Mouse (Mus musculus) right cerebral cortex, postnatal 4 days (tissue): ENCODE measurements around the gene Pfn5.
"Not testable (repeated sequence)": the region's sequence is repeated elsewhere in the genome, so short reads cannot be mapped to it uniquely, and the experiment has no call there.

Source experiments
- DNase-seq: peaks from one replicate; pipeline ENCODE4 v3.0.0-alpha.2; 2022

Pfn5 gene

DNA sequence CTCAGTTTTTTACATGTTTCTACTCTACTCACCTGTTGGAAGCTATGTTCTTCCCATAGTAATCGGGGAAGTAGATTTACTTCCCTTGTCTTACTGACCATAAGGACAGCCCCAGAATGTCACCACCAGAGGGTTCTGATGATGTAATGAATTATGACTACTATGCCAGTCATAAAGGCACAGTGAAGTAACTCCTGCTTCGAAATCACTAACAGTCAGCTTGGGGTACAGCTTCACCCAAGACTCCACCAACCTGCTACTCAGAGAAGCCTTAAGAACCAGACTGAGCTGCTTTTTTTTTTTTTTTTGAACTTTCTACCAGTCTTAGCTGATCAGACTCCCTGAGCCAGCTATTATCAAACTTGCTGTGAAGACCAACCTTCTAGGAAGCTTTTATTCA is at the start of gene Pfn5, which contains the start of gene Asb12:
Gene Pfn5, plus strand, starts transcription at position 218 of the 400 bp plus-strand sequence.
Gene Asb12, minus strand, starts transcription at position 101 of the 400 bp plus-strand sequence.
- DNase-seq = no peak

DNA sequence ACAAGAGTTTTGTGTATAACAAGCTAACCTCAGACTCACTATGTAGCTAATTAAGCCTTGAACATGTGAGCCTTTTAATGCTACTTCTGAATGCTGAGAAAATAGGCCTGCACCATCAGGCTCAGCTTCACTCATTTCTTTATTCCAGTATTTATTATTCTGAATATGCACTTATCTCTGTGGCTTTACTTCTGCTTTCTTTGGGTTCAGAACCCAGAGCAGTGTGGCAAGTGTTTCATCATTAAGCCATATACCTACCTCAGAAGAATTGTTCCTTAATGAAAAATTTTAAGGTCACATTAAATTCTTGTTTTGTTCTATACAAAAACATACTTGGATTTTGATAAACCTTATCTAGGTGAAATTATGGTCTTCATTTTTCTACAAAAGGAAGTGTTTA is 34.0 kb upstream of the Pfn5 start:
- no peak for DNase-seq

- no peak for DNase-seq
These were observed 32.7 kb upstream of the Pfn5 start for GRCm38 (mm10) chrX:95525166-95525565.

DNA sequence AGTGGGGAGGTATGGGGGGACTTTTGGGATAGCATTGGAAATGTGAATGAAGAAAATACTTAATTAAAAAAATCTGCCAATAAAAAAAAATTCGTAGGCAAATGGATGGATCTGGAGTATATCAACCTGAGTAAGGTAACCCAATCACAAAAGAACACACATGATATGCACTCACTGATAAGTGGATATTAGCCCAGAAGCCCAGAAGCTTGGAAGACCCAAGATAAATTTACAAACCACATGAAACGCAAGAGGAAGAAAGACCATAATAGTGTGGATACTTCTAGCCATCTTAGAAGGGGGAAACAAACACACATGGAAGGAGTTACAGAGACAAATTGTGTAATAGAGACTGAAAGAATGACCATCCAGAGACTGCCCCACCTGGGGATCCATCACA is 22.4 kb upstream of the Pfn5 start:
- DNase-seq = not testable (repeated sequence)

- no peak for DNase-seq
These were observed 3.6 kb upstream of the Pfn5 start for GRCm38 (mm10) chrX:95554321-95554720.

DNA sequence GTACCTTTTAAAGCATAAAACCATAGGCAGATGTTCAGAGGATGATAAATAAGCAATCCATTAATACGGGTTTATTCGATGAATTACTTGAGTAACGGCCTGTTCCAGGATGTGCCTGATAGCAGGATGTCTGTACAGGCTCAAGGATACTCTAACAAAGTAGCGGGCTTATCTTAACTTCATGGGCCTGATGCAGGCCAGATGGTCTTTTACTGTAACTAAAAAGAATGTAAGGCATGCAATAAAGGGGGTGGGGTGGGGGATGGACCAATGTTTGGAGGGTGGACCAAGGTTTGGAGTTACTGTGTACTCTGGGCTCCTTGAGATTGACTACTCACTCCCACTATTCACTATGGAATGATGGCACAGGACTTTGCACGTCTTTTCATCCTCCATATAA is 42.7 kb downstream of the Pfn5 start:
- DNase-seq = no peak
